Mouse (Mus musculus) CH12.LX (cell line): ENCODE measurements around the gene Prim2.

Experiments used
- CTCF ChIP-seq, 2 experiments: IDR thresholded peaks in 1 of 2; conservative IDR thresholded peaks in 1 of 2; 2 replicates each; pipeline ENCODE4 v1.5.1; 2011 to 2012; ENCODE audit warnings: low read depth in 2 of 2, low read length in 2 of 2, improper control_type of control experiment in 1 of 2, inconsistent platforms in 1 of 2, mild to moderate bottlenecking in 1 of 2, moderate library complexity in 1 of 2
- GABPA ChIP-seq: IDR thresholded peaks from 2 replicates; pipeline ENCODE4 v1.6.1; 2012; ENCODE audit warnings: low read depth, low read length, improper control_type of control experiment, inconsistent platforms; ENCODE audit not compliant: insufficient replicate concordance
- MAFK ChIP-seq: IDR thresholded peaks from 2 replicates; pipeline ENCODE4 v1.6.1; 2011; ENCODE audit warnings: low read length, improper control_type of control experiment; ENCODE audit not compliant: insufficient replicate concordance
- MYC ChIP-seq: IDR thresholded peaks from 2 replicates; pipeline ENCODE4 v1.6.1; 2011; ENCODE audit warnings: low read depth, mild to moderate bottlenecking, improper control_type of control experiment, low read length
- NRF1 ChIP-seq: IDR thresholded peaks from 2 replicates; pipeline ENCODE4 v1.6.1; 2014; ENCODE audit warnings: low read depth, mild to moderate bottlenecking, inconsistent platforms, low read length, improper control_type of control experiment, moderate library complexity
- RCOR1 ChIP-seq: conservative IDR thresholded peaks from 2 replicates; pipeline ENCODE4 v1.6.1; 2012; ENCODE audit warnings: low read depth, mild to moderate bottlenecking, inconsistent platforms, low read length, improper control_type of control experiment
- USF1 ChIP-seq: IDR thresholded peaks from 2 replicates; pipeline ENCODE4 v1.6.1; 2014; ENCODE audit warnings: low read depth, mild to moderate bottlenecking, inconsistent platforms, low read length, improper control_type of control experiment
- ZC3H11A ChIP-seq: IDR thresholded peaks from 2 replicates; pipeline ENCODE4 v1.6.1; 2012; ENCODE audit warnings: low read depth, mild to moderate bottlenecking, inconsistent platforms, low read length, improper control_type of control experiment
- ZMIZ1 ChIP-seq: IDR thresholded peaks from 2 replicates; pipeline ENCODE4 v1.6.1; 2012; ENCODE audit warnings: low read depth, mild to moderate bottlenecking, inconsistent platforms, low read length, improper control_type of control experiment
- ZNF384 ChIP-seq: IDR thresholded peaks from 2 replicates; pipeline ENCODE4 v1.6.1; 2012; ENCODE audit warnings: low read depth, low read length, improper control_type of control experiment, inconsistent platforms

- TF ChIP-seq MAFK: no peak
- no peak for TF ChIP-seq USF1
- no peak for TF ChIP-seq NRF1
- no peak for TF ChIP-seq ZNF384
- TF ChIP-seq RCOR1: no peak
- no peak for TF ChIP-seq CTCF (conservative IDR thresholded peaks at IDR 0.05 in 1 of 2, IDR thresholded peaks at IDR 0.05 in 1 of 2; ENCODE audit: low read depth in 2 of 2, low read length in 2 of 2)
- TF ChIP-seq MYC: no peak
- TF ChIP-seq GABPA: no peak
- TF ChIP-seq ZC3H11A: no peak
- no peak for TF ChIP-seq ZMIZ1
Observed at GRCm38 (mm10) chr1:33531860-33532259, 137.7 kb downstream of the Prim2 start.
